Mouse (Mus musculus) liver, postnatal 0 days (tissue): ENCODE results near the gene Cpeb2.

Source experiments
- CTCF ChIP-seq: sonication (generic); IDR thresholded peaks from 2 replicates; pipeline ENCODE4 v1.5.1; 2016; ENCODE audit warnings: antibody characterized with exemption, low read depth
- EP300 ChIP-seq: IDR thresholded peaks from 2 replicates; pipeline ENCODE4 v1.6.1; 2016; ENCODE audit warnings: antibody characterized with exemption, low read depth, mild to moderate bottlenecking

DNA sequence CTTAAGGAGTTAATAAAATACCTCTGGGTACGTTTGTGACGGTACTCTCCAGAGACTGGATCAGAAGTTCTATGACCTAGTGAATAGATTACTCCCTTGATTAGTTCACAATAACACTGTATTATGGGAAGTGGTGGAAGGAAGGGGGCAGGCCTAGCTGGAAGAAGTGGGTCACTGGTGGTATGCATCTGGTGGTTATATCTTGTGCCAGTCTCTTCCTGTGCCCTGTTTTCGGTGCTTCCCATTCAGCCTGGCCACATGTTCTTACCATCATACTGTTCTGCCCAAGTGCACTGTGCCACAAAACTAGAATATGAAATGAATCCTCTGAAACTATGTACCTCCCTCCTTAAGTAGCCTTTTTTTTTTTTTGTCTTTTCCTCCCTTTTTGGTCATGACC lies 48.1 kb upstream of the Cpeb2 start:
- TF ChIP-seq CTCF (no peak), EP300 (no peak)
